Mouse (Mus musculus): ENCODE measurements around the gene Casq2. TPM values are rescaled to one million over a fixed set of nuclear protein-coding genes. Genes with fewer than 3 reads are reported as not detected.

Casq2 gene
- polyA plus RNA-seq, 1 experiment from 2014 or later, result 2.0 TPM

GRCm38 (mm10) chr3:102194291-102195051, 108.3 kb downstream of the Casq2 start:
- 34% methylated on average over 11 of the region's 11 CpGs for WGBS (ENCODE audit: insufficient replicate concordance)
- no peak overlapping the region for H3K4me3 ChIP-seq (replicated peaks)
- H3K27ac ChIP-seq, result peak overlapping the region; percentile 24; the same call in 1 of the 2 replicates
- no peak for DNase-seq
- no peak overlapping the region for H3K9ac ChIP-seq
- peak overlapping the region; percentile 6; the same call in 1 of the 2 replicates for H3K4me2 ChIP-seq
- H3K9me3 ChIP-seq (replicated peaks), result no peaks in the 10 kb centered on the region
- H3K36me3 ChIP-seq, result no peaks in the 10 kb centered on the region
- H3K27me3 ChIP-seq, result peaks cover 45% of the 10 kb centered on the region
- no peak for ATAC-seq (ENCODE audit: low read depth)
- peaks cover 56% of the 10 kb centered on the region for H3K4me1 ChIP-seq (replicated peaks)

GRCm38 (mm10) chr3:102195762-102196161, 109.5 kb downstream of the Casq2 start:
- Histone ChIP-seq H3K4me2 (no peak overlapping the region), H3K9ac (no peak overlapping the region), H3K4me1 (replicated peaks) (peaks cover 52% of the 10 kb centered on the region), H3K36me3 (no peaks in the 10 kb centered on the region), H3K9me3 (replicated peaks) (no peaks in the 10 kb centered on the region), H3K27ac (no peak overlapping the region), H3K27me3 (peaks cover 55% of the 10 kb centered on the region), H3K4me3 (replicated peaks) (no peak overlapping the region)
- WGBS (ENCODE audit: insufficient replicate concordance), result 50% methylated on average over 2 of the region's 2 CpGs
- DNase-seq, result no peak
- ATAC-seq (ENCODE audit: low read depth), result no peak

Other genes with a start within 250 kb of the Casq2 start
- gene Mab21l3, start 237.5 kb upstream of the Casq2 start, polyA plus RNA-seq (2015; fragmentation: Nextera tagmentation; extraction: Ambion mirVana), result 0.03 TPM in 1 of 2 replicates, not detected in the other
- gene Slc22a15, start 162.0 kb upstream of the Casq2 start, polyA plus RNA-seq (2015; fragmentation: Nextera tagmentation; extraction: Ambion mirVana), result 1.3 and 1.6 TPM in 2 replicates
- 0.03 TPM in 2 replicates for gene Nhlh2, start 76.3 kb upstream of the Casq2 start, polyA plus RNA-seq (2015; fragmentation: Nextera tagmentation; extraction: Ambion mirVana)
- gene Vangl1, start 118.3 kb downstream of the Casq2 start, polyA plus RNA-seq (2015; fragmentation: Nextera tagmentation; extraction: Ambion mirVana), result 59.4 and 73.6 TPM in 2 replicates

Measured in liver, embryonic 13.5 days (tissue).